Mouse (Mus musculus) layer of hippocampus, adult 8-10 months (tissue): ENCODE results near the gene Fli1. TPM values are rescaled to one million over a fixed set of nuclear protein-coding genes. Genes with fewer than 3 reads are reported as not detected.

Experiments
- DNase-seq, 2 experiments: peaks; one replicate each; pipeline ENCODE4 v3.0.0; 2022; ENCODE audit warnings: low spot score in 2 of 2
- total RNA-seq, 4 experiments: library from RNA; stranded (reverse); gene quantifications; 2 replicates each; pipeline ENCODE4 v1.2.4; 2022

Fli1 gene
- total RNA-seq: 10 to 100 TPM in 1 of 4 experiments, 1 to 10 TPM in 3; 4.4 to 11.1 (median 6.3) TPM

DNA sequence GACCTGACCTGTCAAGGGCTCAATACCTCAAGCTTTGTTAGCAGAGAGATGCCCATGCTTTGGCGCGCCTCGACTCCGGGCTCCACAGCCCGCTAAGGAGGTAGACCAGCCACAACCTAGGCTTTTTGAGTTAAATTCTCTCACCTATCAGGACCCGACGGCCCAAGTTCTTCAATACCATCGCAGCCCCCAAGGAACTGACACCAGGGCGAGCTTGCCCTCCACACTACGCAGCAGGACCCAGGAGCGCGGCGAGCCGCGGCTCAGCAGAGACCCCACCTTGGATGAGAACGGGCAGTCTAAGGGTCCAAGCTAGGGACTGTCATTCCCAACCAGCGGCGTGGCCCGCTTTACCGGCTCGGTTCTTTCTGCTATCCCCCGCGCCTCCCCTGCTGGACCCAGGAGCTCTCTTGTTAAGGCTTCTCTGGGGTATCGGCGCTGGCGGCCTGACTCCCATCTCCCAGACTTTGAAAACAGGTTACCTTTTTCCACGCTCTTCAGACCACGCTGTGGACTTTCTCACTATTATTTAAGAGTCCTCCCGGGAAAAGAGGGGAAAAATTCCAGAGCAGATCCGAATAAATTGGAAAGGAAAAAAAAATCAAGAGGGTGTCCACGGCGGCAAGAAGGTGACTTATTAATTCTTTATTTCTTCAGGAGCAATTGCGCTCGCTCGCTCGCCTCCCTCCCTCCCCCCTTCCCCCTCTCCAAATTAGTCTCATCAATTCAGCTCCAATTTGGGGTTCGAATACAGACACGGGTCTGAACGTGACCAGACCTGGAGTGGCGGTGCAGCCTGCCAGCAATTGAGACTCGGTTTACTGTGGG is at the start of gene Fli1:
TSS of gene Fli1 (minus strand) at position 650 of the 828 bp plus-strand sequence.
- no peak for DNase-seq

DNA sequence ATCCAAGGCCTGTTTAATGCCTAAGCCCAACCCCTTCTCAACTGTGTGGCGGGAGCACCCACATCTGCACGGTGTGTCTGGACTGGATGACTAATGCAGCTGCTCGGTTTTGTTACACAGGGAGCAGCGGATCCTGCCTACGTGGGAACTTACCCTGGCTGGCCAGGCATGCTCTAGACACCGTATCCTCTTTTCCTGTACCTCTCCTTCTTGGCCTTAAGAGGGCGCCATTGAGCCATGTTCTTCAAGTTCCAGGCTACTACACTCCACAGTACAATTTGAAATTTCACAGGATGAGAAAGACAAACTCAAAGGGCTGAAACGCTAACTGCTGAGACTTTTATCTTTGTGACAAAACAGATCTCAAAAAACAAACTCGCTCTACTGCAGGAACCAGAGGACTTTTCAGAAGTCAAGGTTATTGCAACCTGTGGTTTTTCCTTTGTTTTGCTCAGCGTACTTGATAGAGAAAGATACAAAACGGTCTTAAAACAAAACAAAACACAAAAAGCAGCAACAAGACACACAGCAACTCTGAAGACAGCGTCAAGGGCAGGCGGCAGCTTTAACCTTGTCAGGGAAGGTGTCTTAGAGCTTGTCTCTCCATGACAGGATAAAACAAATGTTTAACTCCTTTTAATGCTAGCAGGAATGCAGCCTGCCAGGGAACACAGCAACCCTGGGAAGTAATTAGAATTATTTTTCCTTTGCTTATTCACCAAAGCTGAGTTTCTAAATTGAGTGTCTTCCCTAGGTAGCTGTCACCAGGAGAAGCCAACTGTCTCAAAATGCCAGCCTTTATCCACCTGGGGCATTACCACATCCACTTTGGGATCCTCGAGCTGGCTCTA is 49.3 kb upstream of the Fli1 start:
- DNase-seq: peak; percentile 60 to 67

DNA sequence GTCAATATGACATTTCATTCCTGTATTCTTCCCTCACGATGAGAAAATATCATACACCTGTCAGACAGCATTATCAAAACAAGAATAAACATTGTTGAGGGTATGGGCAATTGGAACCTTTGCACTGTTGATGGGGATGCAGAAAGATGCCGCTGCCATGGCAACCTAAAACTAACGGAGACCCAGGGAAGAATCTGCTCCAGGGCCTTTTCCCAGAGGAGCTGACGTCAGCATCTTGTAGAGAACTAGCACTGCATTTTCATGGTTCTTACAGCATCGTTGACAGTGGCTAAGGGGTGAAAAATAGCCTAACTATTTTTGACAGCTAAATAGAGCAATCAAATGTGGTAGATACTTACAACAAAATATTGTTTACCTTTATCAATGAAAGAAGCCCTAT is 47.9 kb upstream of the Fli1 start:
- no peak for DNase-seq

DNA sequence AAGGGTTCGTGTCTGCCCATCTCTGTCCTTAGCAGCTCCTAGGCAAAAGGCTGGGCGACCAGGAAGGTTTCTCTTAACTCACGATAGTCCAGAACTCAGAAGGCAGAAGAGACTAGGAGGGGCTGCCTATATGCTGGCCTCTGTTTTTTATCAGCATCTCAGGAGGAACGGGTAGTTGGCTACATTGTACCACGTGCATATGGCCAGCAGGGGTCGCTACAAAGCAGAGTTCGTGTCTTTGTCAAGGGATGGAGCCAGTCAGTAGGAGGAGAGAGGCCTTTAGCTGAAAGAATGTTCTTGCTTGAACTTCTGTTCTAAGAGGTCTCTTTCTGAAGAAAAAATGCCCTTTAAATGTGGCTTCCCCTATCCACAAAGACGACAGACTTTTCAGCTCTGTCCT is 47.2 kb upstream of the Fli1 start:
- peak; percentile 38 to 77 for DNase-seq

DNA sequence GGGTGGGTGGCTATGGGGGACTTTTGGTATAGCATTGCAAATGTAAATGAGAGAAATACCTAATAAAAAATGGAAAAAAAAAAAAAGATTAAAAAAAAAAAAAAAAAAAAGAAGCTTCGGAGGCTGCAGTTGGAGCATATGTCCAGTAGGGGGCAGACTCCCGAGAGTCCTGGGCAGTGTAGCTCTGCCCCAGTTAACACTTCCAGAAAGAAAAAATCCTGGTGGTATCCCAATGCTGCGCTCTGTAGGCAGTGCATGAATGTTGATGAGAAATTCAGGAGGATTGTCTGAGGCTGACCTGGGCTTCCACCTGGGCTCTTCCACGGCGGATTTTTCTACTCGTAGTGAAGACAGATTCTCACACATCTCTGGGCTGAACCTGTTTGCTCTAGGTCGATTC is 42.7 kb upstream of the Fli1 start:
- no peak for DNase-seq

DNA sequence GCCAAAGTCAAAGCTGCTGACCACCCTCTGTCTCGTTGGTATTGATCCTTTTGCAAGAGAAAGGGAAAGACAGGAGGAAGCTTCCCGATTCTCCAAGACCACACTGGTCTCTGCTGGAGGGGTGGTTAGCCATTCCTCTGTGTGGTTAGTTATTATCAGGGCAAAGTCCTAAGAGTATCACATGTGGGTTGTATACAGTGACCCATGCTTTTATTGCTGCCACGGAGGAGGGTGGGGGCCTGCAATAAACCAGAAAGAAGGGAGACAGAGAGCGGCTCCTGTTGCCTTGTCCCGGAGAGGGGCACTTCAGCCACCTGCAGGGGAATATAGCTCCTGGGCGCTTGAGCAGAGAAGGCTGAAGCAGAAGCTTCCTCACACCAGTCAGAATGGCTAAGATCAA is 41.2 kb upstream of the Fli1 start:
- DNase-seq: no peak

DNA sequence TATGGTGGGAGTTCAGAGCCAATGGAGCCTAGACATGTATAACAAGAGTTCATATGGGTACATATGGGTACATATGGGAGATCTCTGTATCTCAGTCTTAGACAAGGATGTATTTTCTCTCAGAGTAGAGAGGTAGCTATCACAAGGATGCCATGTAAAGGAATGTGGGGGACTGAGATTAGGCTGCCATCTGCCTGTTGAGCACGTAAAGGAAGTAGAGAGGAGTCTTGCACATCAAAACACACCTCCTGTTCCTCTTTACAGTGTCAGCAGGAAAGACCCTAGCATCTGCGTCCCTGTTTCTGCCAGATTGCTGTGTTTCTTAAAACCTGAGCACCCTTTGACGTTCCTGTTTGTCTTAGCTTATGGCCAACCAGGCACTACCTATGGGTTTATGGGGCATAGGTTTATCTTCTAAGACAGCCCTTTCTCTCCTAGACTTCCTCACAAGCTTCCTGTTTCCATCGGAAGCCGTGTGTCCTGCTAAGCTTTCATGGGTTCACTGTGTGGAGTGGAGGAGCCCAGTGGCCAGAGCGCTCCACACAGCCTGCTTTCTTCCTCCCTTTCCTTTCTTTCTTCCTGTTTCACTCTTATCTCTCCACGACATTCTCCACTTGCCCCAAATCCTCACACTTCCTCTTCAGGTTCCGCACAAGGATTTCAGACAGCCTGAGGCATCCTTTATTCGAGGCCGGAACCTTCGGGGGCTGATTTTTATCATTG is 39.4 kb upstream of the Fli1 start:
- no peak for DNase-seq

DNA sequence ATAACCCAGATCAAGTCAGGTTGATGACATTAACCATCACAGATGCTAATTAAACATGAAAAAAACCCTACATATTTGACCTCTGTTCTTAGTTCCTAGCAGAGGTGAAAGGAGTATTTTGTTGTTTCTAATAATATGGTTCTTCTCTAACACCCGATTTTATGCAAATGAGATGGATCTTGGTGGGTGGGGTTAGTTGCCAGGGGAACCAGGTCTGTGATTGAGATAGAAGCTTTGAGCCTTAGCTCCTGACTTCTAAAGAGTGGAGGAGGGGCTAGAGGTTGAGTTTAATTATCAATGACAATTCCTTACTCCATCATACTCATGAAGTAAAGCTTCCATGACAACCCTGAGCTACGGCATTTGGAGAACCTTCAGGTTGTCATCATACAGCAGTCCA is 35.8 kb upstream of the Fli1 start:
- no peak for DNase-seq

DNA sequence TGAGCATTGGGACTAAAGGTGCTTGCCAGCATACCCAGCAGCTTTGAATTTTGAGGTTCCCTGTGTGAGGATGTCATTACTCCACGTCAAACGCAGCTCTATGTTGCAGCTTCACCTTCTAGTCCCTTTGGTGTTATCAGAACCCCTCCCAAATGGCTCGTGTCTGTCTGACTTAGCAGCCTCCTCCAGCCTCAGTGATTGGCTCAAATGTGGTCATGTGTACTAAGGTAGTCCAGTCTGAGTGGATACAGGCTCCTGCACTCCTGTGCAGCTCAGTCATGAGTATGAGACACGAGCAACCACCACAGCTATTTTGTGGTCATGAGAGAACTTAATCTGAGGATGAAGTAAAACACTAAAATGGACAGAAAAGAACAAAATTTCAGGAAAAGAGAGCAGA is 31.0 kb upstream of the Fli1 start:
- DNase-seq: no peak

DNA sequence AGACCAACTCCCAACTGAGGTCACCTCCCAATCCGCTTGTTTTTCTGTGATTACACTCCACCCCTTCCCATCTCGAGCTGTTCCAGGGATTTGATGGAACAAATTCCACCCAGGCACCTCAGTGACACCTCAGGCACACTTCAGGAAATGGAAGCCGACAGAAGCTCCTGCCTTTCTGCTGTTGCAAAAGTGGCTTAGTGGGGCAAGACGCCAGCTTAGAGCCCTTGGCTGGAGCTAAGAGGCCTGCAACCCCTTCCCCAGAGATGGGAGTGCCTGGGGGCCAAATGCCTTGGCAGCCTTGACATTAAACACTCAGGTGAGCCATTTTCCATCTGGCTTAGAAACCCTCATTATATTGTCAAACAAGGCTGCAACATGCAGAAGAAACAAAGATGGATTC is 29.0 kb upstream of the Fli1 start:
- no peak for DNase-seq

DNA sequence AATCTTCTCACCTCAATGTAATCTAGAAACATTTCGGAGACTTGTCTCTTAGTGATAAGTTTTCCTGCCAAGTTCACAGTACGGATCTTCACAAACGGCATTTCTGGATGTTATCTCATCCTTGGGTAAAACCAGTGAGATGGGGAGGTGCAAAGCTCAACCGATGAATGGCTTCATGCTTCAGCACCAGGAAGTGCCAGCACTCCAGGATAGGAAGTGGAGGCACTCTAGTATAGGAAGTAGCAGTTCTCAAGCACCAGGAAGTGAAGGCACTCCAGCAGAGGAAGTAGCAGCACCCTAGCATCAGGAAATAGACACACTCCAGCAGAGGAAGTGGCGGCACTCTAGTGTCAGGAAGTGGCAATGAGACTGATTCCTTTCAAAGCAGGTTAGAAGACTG is 27.9 kb upstream of the Fli1 start:
- no peak for DNase-seq

DNA sequence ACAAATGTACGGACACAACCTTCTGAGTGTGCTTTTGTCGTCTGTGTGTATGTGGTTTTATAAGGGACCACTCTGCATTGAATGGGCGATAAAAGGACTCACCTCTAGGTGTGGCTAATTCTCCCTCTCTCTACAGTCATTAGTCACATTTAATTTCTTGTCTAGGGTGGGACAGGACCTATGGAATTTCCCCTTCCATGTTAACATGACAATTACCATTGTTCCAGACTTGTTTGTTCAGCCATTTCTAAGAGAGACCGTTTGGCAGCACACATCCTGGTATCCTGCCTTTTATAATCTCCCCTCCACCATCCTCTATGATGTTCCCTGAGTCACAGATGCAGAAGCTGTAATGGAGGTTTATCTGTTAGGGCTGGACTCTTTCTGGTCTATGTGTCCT is 26.6 kb upstream of the Fli1 start:
- DNase-seq: no peak

DNA sequence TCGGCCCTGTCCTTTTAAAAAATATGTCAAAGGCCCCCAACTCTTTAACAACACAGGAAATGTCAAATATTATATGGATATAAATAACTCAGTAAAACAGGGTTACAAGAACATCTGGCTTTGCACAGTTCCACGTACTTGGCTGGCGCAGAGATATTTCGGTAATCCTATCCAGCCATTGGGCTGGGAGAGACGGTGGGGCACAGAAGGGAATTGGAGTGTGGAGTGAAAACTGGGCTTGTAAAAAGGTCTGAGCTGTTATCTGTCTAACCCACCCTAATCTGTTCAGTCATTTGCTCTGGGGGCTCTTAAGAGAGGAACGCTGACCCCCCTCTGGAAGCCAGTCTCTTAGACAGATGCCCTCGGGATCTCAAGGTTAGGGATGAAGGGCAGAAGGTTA is 24.9 kb upstream of the Fli1 start:
- no peak for DNase-seq

DNA sequence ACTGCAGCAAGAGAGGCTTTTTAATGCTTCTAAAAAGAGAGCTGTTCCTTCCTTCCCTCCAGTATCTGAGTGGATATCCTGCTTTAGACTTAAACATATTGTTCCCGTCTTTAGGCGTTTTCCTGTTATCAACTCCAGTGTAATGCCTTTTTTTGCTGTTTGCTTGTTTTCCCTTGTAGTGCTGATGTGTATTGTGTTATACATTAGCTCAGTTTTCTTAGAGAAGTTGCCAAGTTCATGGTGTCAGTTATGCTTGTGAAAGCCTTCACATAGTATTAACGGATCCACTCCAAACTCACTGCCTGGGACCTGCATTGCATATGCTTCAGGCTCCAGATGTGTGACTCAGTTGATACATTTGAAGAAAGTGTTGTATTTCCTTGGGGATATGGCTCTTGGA is 22.6 kb upstream of the Fli1 start:
- DNase-seq: no peak

DNA sequence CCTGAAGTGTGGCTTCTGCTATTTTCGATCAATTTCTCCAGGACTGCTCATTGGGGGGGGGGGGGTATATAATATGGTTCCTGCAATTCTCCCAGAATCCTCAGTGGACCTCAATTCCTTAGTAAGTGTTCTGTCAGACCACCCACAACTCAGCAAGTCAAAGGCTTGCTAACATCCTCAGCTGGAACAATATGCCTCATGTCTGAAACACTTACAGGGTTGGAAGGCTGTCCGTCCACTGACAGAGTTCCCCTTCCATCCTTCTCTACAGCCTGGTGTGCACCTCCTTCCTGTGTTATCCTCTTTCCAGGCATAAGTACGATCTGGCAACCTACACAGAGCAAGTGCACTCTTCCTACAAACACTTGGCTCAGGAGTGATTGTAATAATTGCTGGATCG is 20.2 kb upstream of the Fli1 start:
- no peak for DNase-seq

DNA sequence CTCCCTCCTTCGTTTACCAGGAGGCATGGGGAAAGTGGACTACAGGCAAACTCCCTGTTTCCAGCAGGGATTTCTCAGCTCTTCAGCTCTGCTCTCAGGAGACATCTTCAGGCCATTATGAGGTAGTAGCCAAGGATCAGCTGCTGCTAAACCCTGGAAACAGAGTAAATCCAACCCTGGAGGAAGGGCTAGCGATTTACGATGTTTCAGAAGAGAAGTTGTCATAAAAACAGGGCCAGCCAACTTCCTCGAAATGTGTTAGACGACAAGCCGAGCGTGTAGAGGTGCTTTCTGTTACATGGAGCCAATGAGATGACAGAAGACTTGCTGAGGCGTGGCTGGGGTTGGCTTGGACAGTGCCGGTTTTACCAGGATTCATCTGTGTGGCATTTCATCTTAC is 19.7 kb upstream of the Fli1 start:
- no peak for DNase-seq

DNA sequence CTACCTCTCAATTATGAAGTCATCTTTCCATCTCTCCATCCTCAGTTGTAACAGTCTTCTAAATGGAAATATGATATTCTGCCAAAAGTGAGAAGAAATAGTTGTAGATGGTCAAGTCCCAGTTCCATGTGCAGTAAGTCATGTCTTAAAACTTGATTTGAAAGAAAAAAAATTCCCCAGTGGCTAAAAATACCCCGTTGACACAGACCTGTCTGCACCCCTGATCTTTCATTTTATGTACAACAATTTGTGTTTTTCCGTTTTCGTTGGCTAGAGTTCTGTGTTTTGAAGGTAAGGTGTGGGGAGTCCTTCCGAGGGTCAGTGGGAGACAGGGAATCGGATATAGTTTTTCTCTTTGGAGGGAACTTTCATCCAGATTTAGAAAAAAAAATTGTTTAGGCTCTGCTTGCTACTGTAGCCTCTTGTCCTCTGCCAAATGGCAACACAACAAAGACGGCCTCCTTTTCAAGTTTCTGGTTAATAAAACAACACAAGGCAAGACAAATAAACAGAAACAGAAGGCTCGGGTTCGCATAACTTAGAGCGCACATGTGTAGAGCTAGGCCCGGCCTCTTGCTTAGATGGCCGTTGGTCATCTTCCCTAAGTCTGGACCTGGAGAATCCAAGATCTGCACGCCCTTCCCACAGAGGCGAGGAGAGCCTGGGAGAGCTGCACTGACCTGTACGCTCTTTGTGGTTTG is 18.7 kb upstream of the Fli1 start:
- DNase-seq: no peak

DNA sequence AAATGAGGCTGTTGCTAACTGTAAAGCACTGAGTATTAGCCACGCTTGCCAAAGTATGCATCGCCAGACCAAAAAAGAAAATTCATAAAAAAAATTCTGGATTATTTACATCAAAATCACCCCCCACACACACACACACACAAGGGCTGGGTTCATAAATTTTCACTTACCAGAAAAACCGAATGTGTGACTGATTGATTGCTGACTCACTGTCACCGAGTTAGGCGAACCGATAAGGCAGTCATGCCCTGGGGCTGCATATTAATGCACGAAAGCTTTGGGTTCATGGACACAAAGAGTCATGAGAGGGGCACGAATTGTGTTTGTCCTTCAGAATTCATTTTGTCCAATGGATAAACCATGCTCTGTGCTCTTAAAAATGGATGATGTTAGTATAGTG is 17.2 kb upstream of the Fli1 start:
- DNase-seq: no peak

DNA sequence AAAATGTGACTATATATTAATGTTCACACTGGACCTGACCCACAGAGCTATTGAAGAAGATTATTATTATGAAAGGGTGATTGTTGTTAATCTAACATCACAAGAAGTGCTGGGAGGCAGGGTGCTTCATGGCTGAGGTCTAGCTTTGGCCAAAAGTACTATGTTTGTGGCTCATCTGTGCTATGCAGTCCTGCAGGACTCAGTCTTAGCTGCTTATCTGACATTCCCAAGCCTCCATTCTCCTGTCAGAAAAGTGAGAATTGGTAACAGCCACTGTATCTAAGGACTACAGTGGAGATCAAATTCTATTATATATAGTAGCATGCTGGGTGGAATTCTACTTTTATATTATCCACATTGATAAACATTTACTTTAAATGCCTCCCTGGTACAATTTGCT is 16.8 kb upstream of the Fli1 start:
- no peak for DNase-seq

DNA sequence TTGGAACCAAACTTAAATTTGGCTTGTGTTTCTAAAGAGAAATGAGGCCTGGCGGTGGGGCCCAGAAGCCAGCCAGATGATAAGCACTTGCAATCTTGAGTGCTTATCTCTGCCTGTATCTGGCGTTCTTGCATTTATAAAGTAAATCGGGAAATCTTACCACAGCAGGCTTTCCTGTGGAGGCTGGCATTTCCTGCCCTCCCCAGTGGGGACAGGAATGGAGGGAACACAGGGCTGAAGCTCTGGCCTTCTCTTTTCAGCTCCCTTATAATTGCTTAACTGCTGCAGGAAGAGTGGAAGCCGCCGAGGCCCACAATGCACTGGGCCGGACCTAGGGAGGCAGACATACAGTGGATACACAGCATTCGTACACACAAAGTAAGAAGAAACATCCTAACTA is 13.7 kb upstream of the Fli1 start:
- DNase-seq: no peak

DNA sequence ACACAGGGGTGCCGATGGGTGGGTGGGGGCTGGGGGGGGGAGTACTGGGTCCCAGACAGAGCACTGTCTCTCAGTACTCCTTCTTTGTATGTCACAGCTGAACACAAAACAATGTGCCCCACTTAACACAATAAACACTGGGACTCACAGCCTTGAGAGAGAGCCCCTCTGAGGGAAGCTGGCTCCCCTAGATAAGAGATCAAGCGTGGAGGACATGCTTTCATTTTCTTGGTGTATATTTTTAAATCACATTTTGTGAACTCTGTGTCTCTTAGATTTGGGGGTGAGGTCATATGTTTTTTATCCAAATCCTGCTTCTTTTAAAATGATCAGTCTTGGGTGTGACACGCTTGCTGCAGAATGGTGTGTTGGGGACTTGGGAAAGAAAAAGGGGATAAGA is 12.6 kb upstream of the Fli1 start:
- DNase-seq: no peak

DNA sequence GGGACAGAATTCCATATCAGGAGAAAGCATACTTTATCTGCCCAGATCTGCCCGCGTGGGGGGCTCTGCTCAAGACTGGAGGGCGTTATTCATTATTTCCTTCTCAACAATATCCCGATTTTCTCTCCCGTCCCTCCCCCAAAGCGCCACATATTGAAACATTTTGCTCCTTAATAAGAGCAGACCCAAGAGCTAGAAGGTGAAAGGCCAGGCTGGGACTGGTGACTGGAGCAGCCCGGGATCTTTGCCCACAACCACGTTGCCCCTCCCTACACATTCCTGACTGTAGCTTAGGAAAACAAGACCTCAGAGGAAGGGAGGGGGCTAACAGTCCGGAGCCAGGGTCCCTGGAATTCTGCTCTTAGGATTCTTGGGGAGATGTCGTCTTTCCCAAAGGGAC is 7.9 kb upstream of the Fli1 start:
- DNase-seq: no peak
